Mouse (Mus musculus) mouse trophoblast stem cell (cell line): ENCODE results near the gene H2-Oa.

Source experiments
- in situ Hi-C, 2 experiments: fragments of 300-500 bp; cut with MseI, MboI; formaldehyde crosslinking; loops; 2 replicates in 1 of 2; 3 replicates in 1 of 2; pipeline ENCODE4 v1.15.1; 2025

Gene H2-Oa

DNA sequence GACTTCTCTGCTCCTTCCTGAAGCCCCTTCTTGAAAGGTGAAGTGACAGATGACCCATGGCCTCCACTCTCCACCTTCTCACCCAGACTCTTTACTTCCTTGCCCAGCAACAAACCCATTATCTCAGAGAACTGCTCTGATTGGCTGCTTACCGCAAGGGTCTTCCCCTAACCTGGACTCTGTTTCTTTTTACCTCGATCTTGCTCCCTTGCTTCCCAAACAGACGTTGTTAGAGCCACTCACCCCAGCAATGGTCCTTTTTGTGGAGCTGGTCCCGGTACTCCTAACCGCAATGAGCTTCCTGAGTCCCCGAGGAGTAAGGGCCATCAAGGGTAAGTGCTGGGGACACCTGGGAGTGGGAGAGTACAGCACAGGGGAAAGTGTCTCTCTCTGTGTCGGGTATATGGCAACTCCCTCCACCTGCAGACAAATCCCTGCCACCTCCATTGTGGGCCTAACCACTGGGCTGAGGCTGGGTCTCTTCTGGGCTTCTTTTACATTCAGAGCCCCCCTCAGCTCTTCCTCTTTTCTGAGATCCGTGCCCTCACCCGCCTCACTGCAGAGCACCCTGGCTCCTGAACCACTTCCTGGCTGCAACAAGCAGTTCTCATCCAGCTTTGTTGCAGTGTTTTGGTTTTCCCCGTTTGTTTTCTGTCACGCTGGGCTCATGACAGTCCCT is at the start of gene H2-Oa:
H2-Oa (plus strand) TSS at position 144 of the 679 bp plus-strand sequence.
- in situ Hi-C loops = no loop called here

DNA sequence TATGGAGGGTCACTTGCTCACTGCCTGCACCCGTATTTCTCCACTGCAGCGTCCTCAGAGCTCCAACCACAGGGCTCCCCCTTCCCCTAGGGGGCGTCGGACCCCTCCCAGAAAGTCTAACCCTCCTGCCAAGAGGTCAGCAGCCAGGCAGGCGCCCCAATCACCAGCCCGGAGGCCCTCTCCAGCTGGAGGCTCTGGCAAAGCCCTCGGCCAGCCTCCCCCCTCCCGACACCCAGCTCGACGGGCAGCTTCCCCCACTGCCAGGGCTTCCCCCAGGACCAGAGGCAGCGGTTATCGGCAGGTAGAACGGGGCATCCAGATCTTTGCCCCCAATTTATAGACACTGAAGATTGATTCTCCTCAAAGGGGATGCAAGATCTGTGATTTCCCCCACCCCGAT is 46.2 kb upstream of the H2-Oa start:
- in situ Hi-C loops = no loop called here

DNA sequence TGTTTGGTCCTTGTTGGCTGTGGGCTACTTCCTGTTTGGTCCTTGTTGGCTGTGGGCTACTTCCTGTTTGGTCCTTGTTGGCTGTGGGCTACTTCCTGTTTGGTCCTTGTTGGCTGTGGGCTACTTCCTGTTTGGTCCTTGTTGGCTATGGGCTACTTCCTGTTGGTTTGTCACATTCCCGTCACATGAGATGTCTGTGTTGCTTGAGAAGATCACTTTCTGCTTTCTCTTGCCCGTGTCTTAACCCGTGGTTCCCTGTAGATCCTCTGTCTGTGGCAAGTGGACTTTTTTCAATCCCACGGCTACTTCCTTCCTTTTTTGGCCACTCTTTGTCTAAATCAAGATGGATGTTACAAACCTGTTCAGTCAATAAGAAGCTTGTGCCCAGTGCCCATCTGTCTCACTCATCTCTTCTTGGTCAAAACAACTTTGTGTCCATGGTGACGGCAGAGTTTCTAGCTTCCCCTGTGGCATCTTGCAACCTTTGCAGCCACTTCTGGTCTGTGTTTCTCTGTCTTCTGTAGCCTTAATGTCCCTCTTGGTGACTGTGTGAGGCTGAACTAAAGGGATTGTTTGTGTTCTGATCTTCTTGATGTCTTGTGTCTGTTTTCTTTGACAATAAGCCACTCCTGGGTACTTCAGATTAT is 44.6 kb upstream of the H2-Oa start:
- in situ Hi-C loops = no loop called here

DNA sequence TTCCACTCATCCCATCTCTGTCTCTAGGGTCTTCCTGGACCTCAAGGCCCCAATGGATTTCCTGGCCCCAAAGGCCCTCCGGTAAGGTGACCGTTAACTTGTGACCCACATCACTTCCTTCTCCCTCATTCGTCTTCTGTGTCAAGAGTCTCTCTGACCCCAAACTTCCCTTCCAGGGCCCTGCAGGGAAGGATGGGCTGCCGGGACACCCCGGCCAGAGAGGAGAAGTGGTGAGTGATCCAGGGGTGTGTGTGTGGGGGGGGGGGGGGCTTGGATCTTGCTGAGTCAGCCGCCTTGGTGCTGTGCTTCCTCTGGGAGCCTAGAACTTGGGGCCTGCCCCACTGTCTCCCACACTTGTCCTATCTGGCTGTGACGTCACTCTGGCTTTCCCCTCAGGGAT is 34.9 kb upstream of the H2-Oa start:
- in situ Hi-C loops = no loop called here

DNA sequence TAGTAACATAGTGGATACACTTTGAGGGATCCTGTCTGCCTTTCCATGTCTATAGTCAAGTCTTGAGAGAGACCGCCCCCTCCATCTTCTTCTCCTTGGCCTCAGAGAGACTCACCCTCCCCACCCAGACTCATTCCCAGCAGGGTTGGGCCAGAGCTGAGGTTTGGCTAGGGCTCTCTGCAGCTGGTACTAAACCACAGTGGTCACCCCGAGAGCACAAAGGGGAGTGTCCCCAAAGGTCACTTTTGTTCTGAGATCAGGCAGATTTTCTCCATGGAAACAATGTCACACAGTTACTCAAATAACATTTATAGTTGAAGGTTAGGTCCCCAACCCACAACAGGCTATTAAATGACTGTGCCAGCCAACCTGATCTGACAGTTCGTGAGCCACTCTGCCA is 23.3 kb upstream of the H2-Oa start:
- in situ Hi-C loops = no loop called here

DNA sequence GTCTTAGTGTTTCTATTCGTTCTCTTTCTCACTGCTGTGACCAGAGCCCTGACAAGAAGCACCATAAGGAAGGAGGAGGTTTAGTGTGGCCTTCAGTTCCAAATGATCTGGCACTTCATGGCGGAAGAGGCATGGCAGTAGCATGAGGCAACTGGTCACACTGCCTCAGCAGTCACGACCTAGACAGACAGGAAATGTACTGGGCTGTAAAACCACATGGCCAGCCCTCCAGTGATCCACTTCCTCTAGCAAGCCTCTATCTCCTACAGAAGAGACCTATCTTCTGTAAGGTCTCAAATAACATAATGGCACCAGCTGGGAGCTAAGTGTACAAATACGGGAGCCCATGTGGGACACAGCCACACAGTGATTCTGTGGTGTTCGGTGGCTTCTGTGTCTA is 20.0 kb upstream of the H2-Oa start:
- in situ Hi-C loops = loop anchor here (10.0 kb wide), 2 partner anchors 93 to 163 kb away; partner anchors contain the start of gene H2-Ob (in 1 of the 2)

DNA sequence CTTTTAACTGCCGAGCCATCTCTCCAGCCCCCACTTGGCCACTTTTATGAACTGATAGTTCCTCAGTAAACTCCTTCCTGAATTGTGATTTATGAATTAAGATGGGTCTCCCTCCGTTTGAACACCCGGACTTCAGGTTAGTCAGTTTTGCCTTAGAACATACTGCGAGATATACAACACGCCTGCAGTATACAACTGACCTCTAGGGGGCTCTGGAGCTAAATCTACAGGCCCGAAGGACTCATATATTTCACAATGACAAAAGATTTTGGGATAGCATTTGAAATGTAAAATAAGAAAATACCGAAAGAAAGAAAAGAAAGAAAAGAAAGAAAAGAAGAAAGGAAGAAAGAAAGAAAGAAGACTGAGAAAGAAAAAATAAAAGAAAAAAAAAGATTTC is 16.9 kb upstream of the H2-Oa start:
- in situ Hi-C loops = loop anchor here (10.0 kb wide), 2 partner anchors 90 to 160 kb away; partner anchors contain the start of gene H2-Ob (in 1 of the 2)

DNA sequence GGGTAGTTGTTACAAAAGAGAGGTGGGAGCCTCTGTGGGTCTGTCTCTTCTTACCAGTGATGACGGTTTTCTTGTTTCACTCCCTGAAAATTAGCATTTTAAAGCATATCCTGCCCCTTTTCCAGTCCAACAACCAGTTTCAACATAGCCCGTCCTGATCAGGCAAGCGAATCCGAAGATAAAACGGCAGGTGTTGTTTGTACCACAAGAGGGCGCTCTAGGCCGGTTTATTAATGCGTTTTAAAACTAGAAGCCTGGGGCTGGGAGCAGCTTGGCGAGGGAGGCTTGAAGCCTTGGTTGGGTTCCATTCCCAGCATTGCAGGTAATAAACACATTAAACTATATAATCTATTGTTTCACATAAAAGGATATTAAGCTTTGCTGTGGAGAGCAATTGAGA is 14.6 kb upstream of the H2-Oa start:
- in situ Hi-C loops = loop anchor here (10.0 kb wide), 2 partner anchors 87 to 157 kb away; partner anchors contain the start of gene H2-Ob (in 1 of the 2)

DNA sequence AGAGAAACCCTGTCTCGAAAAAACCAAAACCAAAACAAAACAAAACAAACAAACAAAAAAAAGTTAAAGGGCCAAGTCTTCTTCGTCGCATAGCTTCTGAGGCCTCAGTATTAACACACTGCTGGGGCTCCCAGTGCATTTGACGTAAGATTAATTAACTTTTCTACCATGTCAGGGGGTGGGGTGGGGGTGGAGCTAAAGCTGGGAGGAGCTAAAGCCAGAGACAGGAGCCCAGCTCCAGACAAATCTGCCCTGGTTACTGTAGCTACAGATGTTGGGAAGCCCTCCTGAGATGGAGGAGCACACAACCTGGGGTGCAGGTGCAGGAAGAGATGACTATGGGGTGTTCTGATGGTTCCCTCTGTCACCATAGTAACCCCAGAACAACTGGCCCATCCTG is 14.0 kb upstream of the H2-Oa start:
- in situ Hi-C loops = loop anchor here (10.0 kb wide), 2 partner anchors 87 to 157 kb away; partner anchors contain the start of gene H2-Ob (in 1 of the 2)

DNA sequence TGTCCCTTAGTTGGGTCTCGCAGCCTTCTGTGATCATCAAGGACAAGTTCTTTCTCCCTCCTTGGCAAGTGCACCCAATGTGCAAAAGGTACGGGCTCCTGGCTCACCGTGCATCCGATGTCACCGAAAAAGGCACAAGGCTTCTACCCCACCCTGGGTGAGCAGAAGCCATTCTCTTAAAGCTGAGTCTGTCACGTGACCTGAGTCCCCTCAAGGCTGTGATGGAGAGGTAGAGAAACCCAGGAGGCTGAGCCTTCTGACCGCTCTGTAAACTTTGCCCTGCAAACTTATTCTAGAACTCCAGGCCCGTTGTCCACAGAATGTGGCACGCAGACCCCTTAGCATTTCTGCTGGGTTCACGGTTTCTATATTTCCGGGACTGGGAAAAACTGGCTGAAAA is 13.1 kb upstream of the H2-Oa start:
- in situ Hi-C loops = loop anchor here (10.0 kb wide), 2 partner anchors 86 to 156 kb away; partner anchors contain the start of gene H2-Ob (in 1 of the 2)

DNA sequence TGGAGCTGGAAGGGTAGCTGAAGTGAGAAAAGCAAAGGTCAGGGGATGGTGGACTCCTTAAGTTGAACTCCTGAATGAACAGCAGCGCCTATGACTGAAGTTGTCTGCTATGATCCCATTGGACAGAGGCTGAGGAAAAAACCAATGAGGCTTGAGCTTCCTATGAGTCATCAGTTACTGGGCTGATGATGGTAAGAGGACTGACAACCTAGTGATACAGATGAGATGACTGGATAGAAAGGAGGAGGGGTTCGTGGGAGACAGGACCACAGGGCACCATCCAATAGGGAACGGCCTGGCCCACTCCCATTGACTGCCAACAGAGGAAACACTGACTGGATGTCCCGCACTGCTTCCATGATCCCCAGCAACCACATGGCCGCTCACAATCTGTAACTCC is 12.5 kb upstream of the H2-Oa start:
- in situ Hi-C loops = loop anchor here (10.0 kb wide), 2 partner anchors 85 to 155 kb away; partner anchors contain the start of gene H2-Ob (in 1 of the 2)

DNA sequence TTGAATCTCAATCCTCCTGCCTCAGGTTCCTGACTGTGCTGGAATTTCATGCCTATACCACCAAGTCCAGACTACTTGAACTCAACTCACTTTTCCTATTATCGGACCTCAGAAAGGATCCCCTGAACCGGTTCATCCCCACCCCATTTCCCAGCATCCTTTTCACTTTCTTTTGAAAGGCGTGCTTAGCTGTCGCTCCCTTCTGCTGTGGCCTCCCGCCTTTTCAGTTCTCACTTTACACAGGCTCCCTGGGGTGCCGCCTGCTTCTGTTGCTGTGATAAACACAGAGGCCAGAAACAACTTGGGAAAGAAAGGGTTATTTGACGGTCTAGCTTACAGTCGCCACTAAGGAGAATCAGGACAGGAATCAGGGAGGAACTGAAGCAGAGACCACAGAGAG is 9.0 kb upstream of the H2-Oa start:
- in situ Hi-C loops = no loop called here

DNA sequence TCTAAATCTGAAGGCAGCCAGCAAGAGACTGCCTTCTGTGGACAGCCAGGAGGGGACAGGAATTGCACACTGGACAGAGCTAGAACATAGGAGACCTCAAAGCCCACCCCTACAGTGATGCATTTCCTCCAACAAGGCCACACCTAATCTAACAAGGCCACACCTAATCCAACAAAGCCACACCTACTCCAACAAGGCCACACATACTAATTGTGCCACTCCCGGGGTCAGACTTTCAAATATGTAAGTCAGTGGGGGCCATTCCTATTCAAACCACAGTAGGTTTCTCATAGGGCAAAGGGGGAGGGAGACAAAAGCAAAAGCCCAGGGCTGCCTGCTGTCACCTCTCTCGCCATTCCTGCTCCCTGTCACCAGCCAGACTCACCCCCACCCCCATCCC is 4.8 kb upstream of the H2-Oa start:
- in situ Hi-C loops = no loop called here

DNA sequence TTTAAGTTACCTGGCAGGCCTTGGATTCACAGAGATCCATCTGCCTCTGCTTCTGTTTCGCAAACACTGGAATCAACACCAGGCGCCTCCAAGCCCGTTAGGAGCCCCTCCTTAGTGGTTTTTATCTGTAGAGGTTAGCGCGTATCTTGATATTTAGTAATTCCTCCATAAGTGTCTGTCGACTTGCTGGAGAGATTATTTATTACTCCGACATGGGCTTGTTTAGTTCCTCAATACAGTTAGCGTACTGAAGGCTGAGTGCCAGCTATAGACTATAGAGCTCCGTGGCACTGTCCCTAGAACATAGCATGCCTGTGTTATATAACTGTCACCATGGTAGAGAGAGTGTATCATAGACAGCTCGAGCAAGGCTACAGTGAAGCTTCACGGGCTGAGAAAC is 4.0 kb upstream of the H2-Oa start:
- in situ Hi-C loops = no loop called here

DNA sequence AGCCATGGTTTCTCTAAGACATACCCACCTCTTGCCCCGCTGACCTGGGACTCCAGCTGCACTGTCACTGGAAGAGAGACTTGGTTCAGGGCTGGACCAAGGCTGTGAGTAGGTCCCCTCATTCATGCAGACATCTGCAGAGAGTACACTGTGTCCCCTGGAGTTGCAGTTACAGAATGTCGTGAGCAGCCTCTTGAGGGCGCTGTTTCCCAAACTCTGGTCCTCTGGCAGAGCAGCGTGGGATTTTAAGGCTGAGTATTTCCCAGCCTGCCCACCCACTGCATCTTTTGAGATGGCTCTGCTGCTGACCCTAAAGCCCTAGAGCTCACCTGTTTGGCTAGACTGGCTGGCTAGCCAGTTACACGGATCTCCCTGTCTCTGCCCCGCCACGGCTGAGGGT is 1.2 kb upstream of the H2-Oa start:
- in situ Hi-C loops = no loop called here

DNA sequence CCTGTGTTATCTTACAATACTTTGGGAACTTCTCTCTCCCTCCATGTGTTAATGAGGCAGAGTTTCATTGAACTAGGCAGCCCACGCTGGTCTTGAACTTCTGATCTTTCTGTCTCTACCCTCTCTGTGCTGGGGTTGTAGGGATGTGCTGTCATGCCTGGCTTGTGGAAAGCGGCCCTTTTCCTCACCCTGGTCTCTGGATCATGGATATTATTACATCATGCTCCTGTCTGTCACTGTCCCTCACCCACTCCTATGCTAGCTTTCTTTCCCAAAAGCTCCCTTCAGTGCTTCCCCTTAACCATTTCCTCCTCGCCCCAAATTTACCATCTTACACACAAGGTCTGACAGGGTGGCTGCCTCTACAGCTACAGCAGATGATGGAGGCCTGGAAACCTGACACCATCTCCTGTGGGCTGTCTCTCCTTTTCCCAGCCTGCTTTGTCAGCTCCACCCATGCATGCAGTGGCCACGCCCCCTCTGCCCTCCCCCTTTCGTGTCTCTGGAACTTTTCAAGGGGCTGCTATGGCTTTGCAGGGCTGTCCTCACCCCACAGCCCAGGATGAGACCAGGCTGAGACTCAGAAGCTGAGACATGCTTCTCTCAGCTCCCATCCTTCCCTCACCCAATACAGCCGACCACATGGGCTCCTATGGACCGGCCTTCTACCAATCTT is 1.2 kb downstream of the H2-Oa start:
- in situ Hi-C loops = no loop called here

DNA sequence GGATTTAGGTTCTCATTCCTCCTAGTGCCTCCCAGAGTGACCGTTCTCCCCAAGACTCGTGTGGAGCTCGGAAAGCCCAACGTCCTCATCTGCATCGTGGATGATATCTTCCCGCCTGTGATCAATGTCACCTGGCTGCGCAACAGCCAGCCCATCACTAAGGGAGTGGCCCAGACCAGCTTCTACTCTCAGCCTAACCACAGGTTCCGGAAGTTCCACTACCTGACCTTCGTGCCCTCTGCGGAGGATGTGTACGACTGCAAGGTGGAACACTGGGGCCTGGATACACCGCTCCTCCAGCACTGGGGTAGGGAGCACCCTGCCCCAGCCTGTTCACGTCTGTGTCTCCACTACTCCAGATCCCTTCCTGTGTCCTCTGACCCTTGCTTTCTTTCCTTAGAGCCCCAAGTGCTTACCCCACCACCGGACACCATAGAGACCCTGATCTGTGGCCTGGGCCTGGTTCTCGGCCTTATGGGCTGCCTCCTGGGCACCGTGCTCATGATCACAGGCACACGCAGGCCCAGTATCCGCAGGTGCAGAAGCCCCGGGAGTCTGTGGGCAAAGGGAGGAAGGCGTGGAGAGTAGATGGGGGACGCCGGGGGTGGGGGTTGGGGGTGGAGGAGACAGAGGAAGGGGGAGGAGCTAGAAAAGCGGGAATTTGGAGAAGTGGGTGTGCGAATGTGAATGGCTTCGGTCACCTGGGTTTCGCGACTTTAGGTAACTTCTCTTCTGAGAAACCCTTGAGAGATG is 2.3 kb downstream of the H2-Oa start:
- in situ Hi-C loops = no loop called here

DNA sequence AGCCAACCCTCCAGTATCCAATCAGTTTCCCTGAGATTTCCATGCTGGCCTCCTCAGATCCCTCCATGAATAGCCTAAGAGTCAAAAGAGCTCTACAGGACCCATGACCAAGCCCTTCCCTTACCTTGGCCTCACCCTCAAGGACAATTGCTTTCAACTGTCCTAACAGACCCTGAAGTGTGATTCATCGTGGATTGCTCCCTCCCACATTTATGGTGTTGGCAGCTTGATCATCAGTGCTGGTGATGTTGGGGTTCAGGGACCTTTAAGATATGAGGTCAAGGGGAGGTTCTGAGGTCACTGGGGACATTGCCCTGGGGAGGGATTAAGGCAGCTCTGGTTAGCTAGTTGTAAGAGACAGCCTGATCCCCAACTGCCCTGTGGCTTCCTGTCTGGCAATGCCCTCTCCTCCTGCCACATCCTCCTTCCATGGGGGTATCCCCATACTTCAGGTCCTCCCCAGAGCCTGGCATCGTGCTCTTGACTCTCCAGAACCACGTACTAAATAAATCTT is 4.4 kb downstream of the H2-Oa start:
- in situ Hi-C loops = no loop called here

DNA sequence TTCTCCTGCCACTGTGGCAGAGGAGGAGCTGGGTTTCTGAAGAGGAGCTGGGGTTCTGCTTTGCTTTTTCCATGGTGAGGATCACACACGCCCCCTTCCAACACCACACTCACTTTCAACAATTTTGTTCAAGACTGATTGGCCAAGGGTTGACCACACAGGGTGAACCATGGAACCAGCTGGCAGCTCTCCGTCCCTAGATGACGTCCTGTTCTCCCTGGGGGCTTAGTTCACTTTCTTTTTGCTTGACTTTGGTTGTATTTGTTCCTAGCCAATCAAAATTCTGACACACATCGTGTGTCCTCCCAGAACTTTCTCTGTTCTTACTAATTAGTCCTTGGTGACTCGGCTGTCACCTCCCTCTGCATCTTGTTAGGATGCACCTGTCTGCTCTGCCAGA is 5.1 kb downstream of the H2-Oa start:
- in situ Hi-C loops = no loop called here

DNA sequence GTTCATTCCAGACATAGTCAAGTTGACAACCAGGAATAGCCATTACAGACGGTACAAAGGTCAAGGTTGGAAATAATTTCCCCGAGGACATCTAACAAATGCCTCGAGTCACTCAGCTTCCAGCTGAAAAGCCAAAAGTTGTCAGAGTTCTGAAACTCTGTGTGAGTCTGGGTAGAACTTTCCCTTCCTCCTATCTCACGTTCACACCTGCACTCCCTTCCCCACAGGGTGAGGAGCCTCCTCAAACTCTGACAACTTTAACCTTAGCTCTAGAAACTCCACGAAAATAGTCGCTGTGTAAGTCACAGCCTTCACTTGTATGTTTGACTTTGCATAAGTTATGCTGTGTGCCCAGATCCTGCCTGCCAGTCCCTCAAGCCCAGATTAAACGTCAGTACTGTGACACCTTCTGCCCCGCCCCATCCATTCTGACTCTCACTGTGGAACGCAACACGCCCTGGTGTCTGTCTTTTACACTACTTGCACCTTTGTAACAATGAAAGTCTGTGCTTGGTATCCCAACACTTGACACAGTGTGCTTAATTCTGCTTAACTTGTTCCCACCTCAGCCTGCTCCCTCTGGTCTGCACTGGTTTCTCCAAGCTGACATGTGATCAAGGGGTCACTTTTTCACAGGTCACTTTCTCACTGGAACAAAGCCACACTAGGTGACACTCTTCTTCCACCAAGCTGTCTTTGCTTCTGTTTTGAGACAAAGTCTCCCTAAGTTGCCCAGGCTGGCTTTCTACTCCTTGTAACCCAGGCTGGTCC is 6.8 kb downstream of the H2-Oa start:
- in situ Hi-C loops = no loop called here

DNA sequence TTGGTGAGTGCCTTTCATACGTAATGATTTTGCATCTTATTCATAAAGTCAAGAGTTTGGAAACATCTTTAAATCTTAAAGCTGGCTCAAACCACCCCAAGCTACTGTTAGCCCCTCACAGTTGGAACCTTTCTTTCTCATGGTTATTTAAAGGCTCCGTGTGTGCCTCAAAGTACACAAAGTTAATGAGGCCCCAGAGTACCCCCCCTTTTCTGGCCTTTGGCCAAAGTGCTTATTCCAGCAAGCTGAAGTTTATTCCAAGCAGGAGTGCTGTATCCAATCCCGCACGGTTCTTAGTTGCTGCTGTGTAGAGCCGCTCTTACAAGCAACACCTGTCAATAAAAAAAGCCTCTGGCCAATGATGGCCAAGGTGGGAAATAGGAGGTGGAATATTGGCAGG is 7.4 kb downstream of the H2-Oa start:
- in situ Hi-C loops = no loop called here
